Mouse (Mus musculus): ENCODE results near the gene Swap70. TPM values are rescaled to one million over a fixed set of nuclear protein-coding genes. Genes with fewer than 3 reads are reported as not detected.

Swap70 gene
- polyA plus RNA-seq, 1 experiment: 4.9 TPM

- H3K27ac ChIP-seq (replicated peaks; ENCODE audit: low read depth, low read length): peak overlapping the region; percentile 96
- no peak overlapping the region for H3K4me3 ChIP-seq (ENCODE audit: insufficient read depth, low read depth, low read length)
These were observed 103.3 kb downstream of the Swap70 start for GRCm38 (mm10) chr7:110324852-110325251.

GRCm38 (mm10) chr7:110325381-110326110 lies 104.0 kb downstream of the Swap70 start:
- Histone ChIP-seq H3K4me3 (ENCODE audit: insufficient read depth, low read depth, low read length) (no peak overlapping the region), H3K27ac (replicated peaks; ENCODE audit: low read depth, low read length) (peak overlapping the region; percentile 96), H3K4me1 (ENCODE audit: control insufficient read depth, insufficient read depth, insufficient read length, low read length) (peaks cover 5% of the 10 kb centered on the region; the same call in 1 of the 2 replicates)

More at GRCm38 (mm10) chr7:110324852-110325251, 103.3 kb downstream of the Swap70 start:
- peaks cover 5% of the 10 kb centered on the region; the same call in 1 of the 2 replicates for H3K4me1 ChIP-seq (ENCODE audit: control insufficient read depth, insufficient read depth, insufficient read length, low read length)

Other genes with a start within 250 kb of the Swap70 start
- 39.6 and 66.6 TPM in 2 replicates for gene Tmem41b, start 234.8 kb upstream of the Swap70 start, polyA plus RNA-seq (2012; ENCODE audit: insufficient read depth, insufficient read length, missing spikeins)
- 51.7 and 64.6 TPM in 2 replicates for gene Ipo7, start 203.4 kb upstream of the Swap70 start, polyA plus RNA-seq (2012; ENCODE audit: insufficient read depth, insufficient read length, missing spikeins)
- 4.5 and 7.8 TPM in 2 replicates for gene Zfp143, start 160.5 kb upstream of the Swap70 start, polyA plus RNA-seq (2012; ENCODE audit: insufficient read depth, insufficient read length, missing spikeins)
- gene Wee1, start 99.7 kb upstream of the Swap70 start, polyA plus RNA-seq (2012; ENCODE audit: insufficient read depth, insufficient read length, missing spikeins): 3.9 and 4.2 TPM in 2 replicates

All from brown adipose tissue, adult 24 weeks (tissue).